In genomic region chr13:5861157-5862002, GRCm38 (mm10) we compare ENCODE assay signal across 8 mouse cellular contexts. TPM values are rescaled to one million over a fixed set of nuclear protein-coding genes. Genes with fewer than 3 reads are reported as not detected.
A peak's percentile ranks its signal among the peaks of the same experiment; 100 is the strongest.
DNase-seq lines count a peak whose midpoint lies in the region; ATAC-seq and TF ChIP-seq lines count a peak whose summit lies in the region.

Gene Klf6 (plus strand): TSS chr13:5861482.

- H3K4me1 ChIP-seq in MEL (ENCODE audit: control insufficient read depth in 1 of 2, insufficient read depth in 2 of 2, low read length in 2 of 2): peaks cover 0 to 10% of the 10 kb centered on the region in 2 experiments; a peak in 2 of 4 replicates
- peaks cover 3% of the 10 kb centered on the region; the same call in 1 of the 2 replicates for H3K4me1 ChIP-seq in cerebellum, adult 2 months (ENCODE audit: control insufficient read depth, insufficient read depth, low read length)
- peaks cover 10% of the 10 kb centered on the region for H3K4me1 ChIP-seq in forebrain, postnatal 0 days (ENCODE audit: insufficient read depth)
- peaks cover 18% of the 10 kb centered on the region for H3K4me1 ChIP-seq in lung, embryonic 15.5 days

- H3K4me2 ChIP-seq in forebrain, postnatal 0 days (ENCODE audit: low read depth): peak within 1 kb of the TSS; percentile 81
- peak within 1 kb of the TSS; percentile 74 for H3K4me2 ChIP-seq in lung, embryonic 15.5 days

- TF ChIP-seq RAD21 in MEL (IDR thresholded peaks at IDR 0.05; ENCODE audit: low read depth, low read length): no peak

- peak within 1 kb of the TSS; percentile 67 for H3K27ac ChIP-seq in MEL (ENCODE audit: control insufficient read depth, low read depth, low read length)
- peak within 1 kb of the TSS; percentile 96 for H3K27ac ChIP-seq in cerebellum, adult 2 months (ENCODE audit: insufficient read depth, low read length)
- peak within 1 kb of the TSS; percentile 99 for H3K27ac ChIP-seq in forebrain, postnatal 0 days (ENCODE audit: low read depth, low read length)
- peak within 1 kb of the TSS; percentile 97 for H3K27ac ChIP-seq in lung, embryonic 15.5 days

- ATAC-seq in forebrain, postnatal 0 days: peak; percentile 99
- peak; percentile 99 for ATAC-seq in lung, embryonic 15.5 days (ENCODE audit: borderline replicate concordance, extremely low read depth, low FRiP score, low TSS enrichment)

- WGBS in cerebellum, adult 2 months: under 1% methylated on average over 57 of the region's 60 CpGs
- under 1% methylated on average over 59 of the region's 60 CpGs for WGBS in forebrain, postnatal 0 days
- under 1% methylated on average over 58 of the region's 60 CpGs for WGBS in lung, embryonic 15.5 days

- DNase-seq in MEL (ENCODE audit: low read depth, low spot score): peak; percentile 98
- DNase-seq in cerebellum, adult 2 months: peak; percentile 99 to 100
- peak; percentile 100 for DNase-seq in forebrain, postnatal 0 days
- DNase-seq in heart, postnatal 4 days: peak; percentile 99
- DNase-seq in layer of hippocampus, adult 8-10 months (ENCODE audit: low spot score in 2 of 2): peak; percentile 100
- DNase-seq in ovary, adult 18-20 months (ENCODE audit: low spot score): peak; percentile 99
- DNase-seq in thymus, postnatal 0 days (ENCODE audit: low spot score): peak; percentile 99

- H3K4me3 ChIP-seq in MEL (ENCODE audit: control insufficient read depth in 1 of 2, insufficient read depth in 1 of 2, low read depth in 2 of 2, low read length in 2 of 2): peak within 1 kb of the TSS; percentile 85 to 97
- peak within 1 kb of the TSS; percentile 95 for H3K4me3 ChIP-seq in cerebellum, adult 2 months (replicated peaks; ENCODE audit: insufficient read depth, low read depth, low read length)
- peak within 1 kb of the TSS; percentile 90 for H3K4me3 ChIP-seq in forebrain, postnatal 0 days (ENCODE audit: low read depth, low read length)
- peak within 1 kb of the TSS; percentile 73 for H3K4me3 ChIP-seq in lung, embryonic 15.5 days

- TF ChIP-seq CTCF in MEL (IDR thresholded peaks at IDR 0.05 in 2 of 3, conservative IDR thresholded peaks at IDR 0.05 in 1 of 3; ENCODE audit: control insufficient read depth in 1 of 3, insufficient read depth in 1 of 3, low read depth in 2 of 3, low read length in 3 of 3, poor library complexity in 1 of 3, severe bottlenecking in 1 of 3): no peak
- no peak for TF ChIP-seq CTCF in cerebellum, adult 2 months (IDR thresholded peaks at IDR 0.05; ENCODE audit: borderline replicate concordance, insufficient read depth, low read depth, low read length)
- TF ChIP-seq CTCF in forebrain, postnatal 0 days (IDR thresholded peaks at IDR 0.05; ENCODE audit: low read depth): peak; percentile 17; the same call in 1 of the 2 replicates

- TF ChIP-seq POLR2A in MEL (IDR thresholded peaks at IDR 0.05; ENCODE audit: control insufficient read depth in 1 of 2, insufficient read depth in 1 of 2, low read depth in 1 of 2, low read length in 2 of 2, poor library complexity in 1 of 2): peak in 1 of 2 experiments; percentile 99; a peak in 1 of 4 replicates
- peak; percentile 99 for TF ChIP-seq POLR2A in cerebellum, adult 2 months (IDR thresholded peaks at IDR 0.05; ENCODE audit: borderline replicate concordance, insufficient read depth, low read length)

- peaks cover 0 to 7% of the 10 kb centered on the region in 2 experiments; a peak in 2 of 4 replicates for H3K36me3 ChIP-seq in MEL (ENCODE audit: control insufficient read depth in 1 of 2, insufficient read depth in 2 of 2, low read length in 2 of 2)
- peaks cover 16% of the 10 kb centered on the region for H3K36me3 ChIP-seq in forebrain, postnatal 0 days (ENCODE audit: insufficient read depth)
- peaks cover 19% of the 10 kb centered on the region for H3K36me3 ChIP-seq in lung, embryonic 15.5 days

- H3K9ac ChIP-seq in MEL (ENCODE audit: control insufficient read depth, low read depth, low read length, poor library complexity, severe bottlenecking): peak within 1 kb of the TSS; percentile 91
- H3K9ac ChIP-seq in forebrain, postnatal 0 days: peak within 1 kb of the TSS; percentile 92
- peak within 1 kb of the TSS; percentile 79 for H3K9ac ChIP-seq in lung, embryonic 15.5 days

- H3K9me3 ChIP-seq in MEL (replicated peaks; ENCODE audit: insufficient read depth, low read length): no peaks in the 10 kb centered on the region
- H3K9me3 ChIP-seq in forebrain, postnatal 0 days (ENCODE audit: low read length): no peaks in the 10 kb centered on the region
- H3K9me3 ChIP-seq in lung, embryonic 15.5 days: no peaks in the 10 kb centered on the region

- peaks cover 7% of the 10 kb centered on the region for H3K79me2 ChIP-seq in MEL (ENCODE audit: control insufficient read depth, insufficient read depth, low read length, poor library complexity)

- TF ChIP-seq EP300 in MEL (IDR thresholded peaks at IDR 0.05; ENCODE audit: low read depth in 1 of 2, low read length in 2 of 2): no peak

- no peaks in the 10 kb centered on the region for H3K27me3 ChIP-seq in MEL (ENCODE audit: control insufficient read depth in 1 of 2, insufficient read depth in 2 of 2, low read length in 2 of 2)
- no peaks in the 10 kb centered on the region for H3K27me3 ChIP-seq in cerebellum, adult 2 months (ENCODE audit: control insufficient read depth, insufficient read depth, low read length)
- no peaks in the 10 kb centered on the region for H3K27me3 ChIP-seq in forebrain, postnatal 0 days (ENCODE audit: insufficient read depth, low read length)
- H3K27me3 ChIP-seq in lung, embryonic 15.5 days: no peaks in the 10 kb centered on the region

TF ChIP-seq in MEL, 35 proteins besides CTCF, POLR2A, EP300 and RAD21 (continues in another document):
- TF ChIP-seq GABPA (IDR thresholded peaks at IDR 0.05; ENCODE audit: low read depth, low read length): no peak
- no peak for TF ChIP-seq MAX (IDR thresholded peaks at IDR 0.05; ENCODE audit: low read length)
- TF ChIP-seq POLR2AphosphoS2 (IDR thresholded peaks at IDR 0.05; ENCODE audit: low read length): peak; percentile 92
- no peak for TF ChIP-seq ZKSCAN1 (IDR thresholded peaks at IDR 0.05; ENCODE audit: low read depth, low read length)
- TF ChIP-seq ZC3H11A (IDR thresholded peaks at IDR 0.05; ENCODE audit: low read depth, low read length): no peak
- no peak; the same call in 1 of the 2 replicates for TF ChIP-seq POLR2AphosphoS5 (IDR thresholded peaks at IDR 0.05; ENCODE audit: borderline replicate concordance, low read depth, low read length)
- TF ChIP-seq SMC3 (IDR thresholded peaks at IDR 0.05; ENCODE audit: low read depth, low read length): no peak
- TF ChIP-seq CHD1 (IDR thresholded peaks at IDR 0.05; ENCODE audit: low read depth, low read length): no peak
- no peak for TF ChIP-seq ZNF384 (IDR thresholded peaks at IDR 0.05; ENCODE audit: low read depth, low read length)
- TF ChIP-seq JUND (IDR thresholded peaks at IDR 0.05; ENCODE audit: low read depth, low read length): no peak
- peak in 1 of 2 experiments; percentile 66; a peak in 2 of 4 replicates for TF ChIP-seq USF2 (IDR thresholded peaks at IDR 0.05; ENCODE audit: borderline replicate concordance in 1 of 2, insufficient read depth in 1 of 2, low read depth in 1 of 2, low read length in 2 of 2)
- TF ChIP-seq ETS1 (IDR thresholded peaks at IDR 0.05; ENCODE audit: low read depth, low read length): no peak; the same call in 1 of the 2 replicates
- TF ChIP-seq KAT2A (conservative IDR thresholded peaks at IDR 0.05; ENCODE audit: low read depth, low read length): no peak
- no peak for TF ChIP-seq MAFK (IDR thresholded peaks at IDR 0.05; ENCODE audit: borderline replicate concordance, low read depth, low read length)
- TF ChIP-seq ELF1 (IDR thresholded peaks at IDR 0.05; ENCODE audit: low read depth, low read length): no peak
- peak; percentile 58 for TF ChIP-seq CHD2 (IDR thresholded peaks at IDR 0.05; ENCODE audit: low read length)
- no peak for TF ChIP-seq MYC (IDR thresholded peaks at IDR 0.05; ENCODE audit: low read depth, low read length)
- peak; percentile 51; the same call in 1 of the 2 replicates for TF ChIP-seq HCFC1 (IDR thresholded peaks at IDR 0.05; ENCODE audit: low read depth, low read length)
- no peak for TF ChIP-seq TAL1 (IDR thresholded peaks at IDR 0.05; ENCODE audit: low read length)
- TF ChIP-seq NELFE (IDR thresholded peaks at IDR 0.05; ENCODE audit: low read depth, low read length): peak; percentile 98
- no peak for TF ChIP-seq UBTF (IDR thresholded peaks at IDR 0.05; ENCODE audit: borderline replicate concordance, insufficient read depth, low read depth, low read length)
- TF ChIP-seq TBP (IDR thresholded peaks at IDR 0.05; ENCODE audit: low read depth, low read length): peak; percentile 98
- TF ChIP-seq RCOR1 (IDR thresholded peaks at IDR 0.05; ENCODE audit: low read depth, low read length): 0 out of 2 replicates have a peak, but pooled peaks have one; percentile 4
- TF ChIP-seq NRF1 (IDR thresholded peaks at IDR 0.05; ENCODE audit: insufficient read depth, low read depth, low read length, poor library complexity, severe bottlenecking): no peak
- peak; percentile 98 for TF ChIP-seq ZMIZ1 (IDR thresholded peaks at IDR 0.05; ENCODE audit: low read depth, low read length)
- TF ChIP-seq MEF2A (IDR thresholded peaks at IDR 0.05; ENCODE audit: extremely low read depth, insufficient replicate concordance, low read depth, low read length, poor library complexity, severe bottlenecking): peak; percentile 98
- peak; percentile 72 for TF ChIP-seq TCF12 (IDR thresholded peaks at IDR 0.05; ENCODE audit: low read depth, low read length)
- TF ChIP-seq SIN3A (IDR thresholded peaks at IDR 0.05; ENCODE audit: low read length): peak; percentile 49; the same call in 1 of the 2 replicates
- TF ChIP-seq MXI1 (IDR thresholded peaks at IDR 0.05; ENCODE audit: low read depth, low read length): no peak
- TF ChIP-seq MYB (IDR thresholded peaks at IDR 0.05; ENCODE audit: low read depth, low read length): no peak
- no peak; the same call in 1 of the 2 replicates for TF ChIP-seq MAZ (IDR thresholded peaks at IDR 0.05; ENCODE audit: low read depth, low read length)

RNA-seq across cellular contexts. Expression of gene Klf6, which starts in this region (rescaled TPM):
- total RNA-seq in MEL (2012; rRNA removed): 2.0 and 4.6 TPM in 2 replicates
- 1 to 10 TPM in 1 of 2 experiments, not detected in 1; 4.6 TPM for polyA plus RNA-seq in MEL (2012; ENCODE audit: insufficient read depth in 1 of 2, insufficient read length in 2 of 2, low read depth in 1 of 2, low replicate concordance in 2 of 2, missing spikeins in 1 of 2)
- polyA plus RNA-seq in cerebellum, adult 2 months (2012; rRNA removed): 11.8 and 12.3 TPM in 2 replicates
- 78.8 and 87.1 TPM in 2 replicates for total RNA-seq in forebrain, postnatal 0 days (2014; rRNA removed)
- 100.0 and 146 TPM in 2 replicates for polyA plus RNA-seq in forebrain, postnatal 0 days (2015; fragmentation: Nextera tagmentation; extraction: Ambion mirVana)
- total RNA-seq in heart, postnatal 4 days (2021): 10 to 100 TPM; 62.0 to 68.7 TPM
- total RNA-seq in layer of hippocampus, adult 8-10 months (2022): 10 to 100 TPM; 30.6 to 38.0 (median 33.1) TPM
- polyA plus RNA-seq in lung, embryonic 15.5 days (2015; fragmentation: Nextera tagmentation; extraction: Ambion mirVana): 76.4 and 82.9 TPM in 2 replicates
- 61.2 and 74.9 TPM in 2 replicates for polyA plus RNA-seq in thymus, postnatal 0 days (2015; fragmentation: Nextera tagmentation; extraction: Ambion mirVana)

Comparison
In these comparisons a context has a peak if more than half of its experiments do, and no peak if none do; other contexts are left out.
1. Peak in every context shown above with its lines: DNase-seq, ATAC-seq, H3K4me3 ChIP-seq and H3K27ac ChIP-seq.